Mouse (Mus musculus) kidney, postnatal 0 days (tissue): ENCODE measurements at regions not wholly inside any gene's neighbourhood (a gene's known extent, or its start where the extent isn't known, plus 50 kb on each side); places are given as distances from the start of the nearest gene placed in this dataset.

Experiments
- ATAC-seq: fragments of 200-750 bp; cut with Nextera tagmentation; replicated peaks from 2 replicates; pipeline ENCODE4 v1.8.0; 2017; ENCODE audit warnings: low read depth, moderate number of reproducible peaks, moderate TSS enrichment, moderate library complexity; ENCODE audit not compliant: low FRiP score
- DNase-seq: peaks from one replicate; pipeline ENCODE4 v3.0.0-alpha.2; 2016; ENCODE audit warnings: low spot score
- H3K27ac ChIP-seq: fragments of 300-500 bp; sonication (generic); 2 replicates; pipeline ENCODE4 v1.5.1; 2014; ENCODE audit warnings: mild to moderate bottlenecking
- H3K27me3 ChIP-seq: fragments of 300-500 bp; sonication (generic); 2 replicates; pipeline ENCODE4 v1.6.1; 2014; ENCODE audit warnings: low read length, mixed read lengths; ENCODE audit not compliant: insufficient read depth
- H3K36me3 ChIP-seq: fragments of 300-500 bp; sonication (generic); 2 replicates; pipeline ENCODE4 v1.6.1; 2014; ENCODE audit warnings: low read length, mixed read lengths; ENCODE audit not compliant: insufficient read depth
- H3K4me1 ChIP-seq: fragments of 300-500 bp; sonication (generic); replicated peaks from 2 replicates; pipeline ENCODE4 v1.6.1; 2014; ENCODE audit warnings: antibody characterized with exemption, low read length, mixed read lengths; ENCODE audit not compliant: insufficient read depth
- H3K4me2 ChIP-seq: fragments of 300-500 bp; sonication (generic); 2 replicates; pipeline ENCODE4 v1.6.1; 2014; ENCODE audit warnings: mild to moderate bottlenecking, low read length, moderate library complexity, mixed read lengths
- H3K4me3 ChIP-seq: fragments of 300-500 bp; sonication (generic); replicated peaks from 2 replicates; pipeline ENCODE4 v1.5.1; 2014; ENCODE audit warnings: low read depth, low read length
- H3K9ac ChIP-seq: fragments of 300-500 bp; sonication (generic); 2 replicates; pipeline ENCODE4 v1.6.1; 2014; ENCODE audit warnings: low read depth, low read length
- H3K9me3 ChIP-seq: fragments of 300-500 bp; sonication (generic); replicated peaks from 2 replicates; pipeline ENCODE4 v1.6.1; 2016; ENCODE audit warnings: low read length, inconsistent platforms, mixed read lengths
- CTCF ChIP-seq: IDR thresholded peaks from 2 replicates; pipeline ENCODE4 v1.5.1; 2016; ENCODE audit warnings: antibody characterized with exemption, low read depth, mild to moderate bottlenecking, moderate library complexity
- WGBS: fragments of 180-500 bp; shearing (Covaris S2); extraction: QIAGEN DNeasy Blood & Tissue Kit; methylation state at CpG from one replicate; pipeline ENCODE4 v1.1.7; 2014; 5-methylcytosine and 5-hydroxymethylcytosine counted together

DNA sequence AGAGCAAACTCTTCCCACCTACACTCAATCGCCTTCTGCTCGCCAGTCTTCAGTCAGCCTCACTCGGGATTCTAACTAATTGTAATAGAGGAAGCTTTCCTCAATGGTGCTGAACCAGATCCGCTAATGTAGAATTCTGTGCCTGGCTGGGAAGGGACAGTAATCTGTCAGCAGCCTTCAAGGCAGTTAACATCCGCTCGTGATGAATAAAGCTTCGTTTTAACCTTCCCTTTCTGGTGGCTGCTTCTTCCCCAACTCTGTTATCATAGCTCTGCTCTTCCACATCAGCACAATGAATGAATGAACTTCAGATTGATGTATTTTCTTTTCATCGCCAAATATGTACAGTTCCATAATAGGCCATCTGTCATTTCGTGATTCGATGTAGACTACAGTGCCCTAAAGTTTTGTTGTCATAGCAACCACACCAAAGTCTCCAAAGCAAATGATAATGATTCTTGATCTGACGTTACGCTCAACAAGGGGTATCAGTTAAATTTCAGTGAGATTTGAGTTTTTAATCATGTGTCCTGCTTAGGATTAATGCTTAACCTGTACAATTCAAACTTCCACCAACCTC lies 259.0 kb downstream of the Car8 start:
- H3K9me3 ChIP-seq = no peaks in the 10 kb centered on the region
- no peaks in the 10 kb centered on the region for H3K36me3 ChIP-seq
- H3K4me2 ChIP-seq = no peak overlapping the region
- no peak for DNase-seq
- no peak for ATAC-seq
- no peak for TF ChIP-seq CTCF
- H3K9ac ChIP-seq = no peak overlapping the region
- whole genome bisulfite sequencing = 85% methylated on average over 12 of the region's 12 CpGs
- no peak overlapping the region for H3K4me3 ChIP-seq
- H3K27ac ChIP-seq = no peak overlapping the region
- H3K4me1 ChIP-seq = no peaks in the 10 kb centered on the region
- no peaks in the 10 kb centered on the region for H3K27me3 ChIP-seq

DNA sequence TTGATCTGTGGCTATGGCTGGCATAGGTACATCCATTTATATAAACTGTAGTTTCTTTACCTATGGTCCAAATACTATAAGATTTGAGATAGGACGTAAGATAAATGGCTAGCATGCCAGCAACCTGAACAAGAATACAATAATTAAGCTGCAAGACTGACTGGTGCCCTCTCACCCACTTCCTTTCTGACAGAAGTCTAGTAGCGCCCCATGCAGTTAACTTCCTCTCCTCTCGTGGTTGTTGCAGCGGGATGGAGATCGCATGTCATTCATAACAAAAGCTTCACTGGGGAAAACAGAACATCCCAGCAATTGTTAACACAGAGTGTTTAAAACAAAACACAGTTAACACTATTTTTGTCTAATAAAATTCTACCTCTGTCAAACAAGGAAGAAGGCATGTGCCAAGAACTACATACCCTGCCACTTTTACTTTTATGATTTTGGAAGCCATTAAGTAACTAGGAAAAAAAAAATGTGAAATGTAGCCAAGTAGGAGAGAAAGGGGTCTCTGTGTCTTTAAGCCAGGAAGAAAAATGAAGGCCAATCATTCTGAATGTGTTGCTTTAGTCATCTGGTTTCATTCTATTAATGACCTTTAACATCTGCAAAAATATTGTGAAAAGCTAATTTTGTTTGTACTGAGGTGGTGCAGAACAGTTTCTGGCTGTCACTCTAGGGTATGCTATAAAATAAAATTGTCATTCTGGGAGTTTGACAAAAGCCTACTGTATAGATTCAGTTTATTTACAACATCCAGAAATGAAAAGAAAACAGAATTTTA lies 261.0 kb downstream of the Car8 start:
- peak; percentile 41 for DNase-seq
- no peak for TF ChIP-seq CTCF
- 36% methylated on average over 5 of the region's 5 CpGs for WGBS
- ATAC-seq = no peak
- Histone ChIP-seq H3K36me3 (no peaks in the 10 kb centered on the region), H3K9me3 (no peaks in the 10 kb centered on the region), H3K9ac (no peak overlapping the region), H3K4me2 (no peak overlapping the region), H3K4me3 (no peak overlapping the region), H3K27ac (no peak overlapping the region), H3K27me3 (no peaks in the 10 kb centered on the region), H3K4me1 (no peaks in the 10 kb centered on the region)

DNA sequence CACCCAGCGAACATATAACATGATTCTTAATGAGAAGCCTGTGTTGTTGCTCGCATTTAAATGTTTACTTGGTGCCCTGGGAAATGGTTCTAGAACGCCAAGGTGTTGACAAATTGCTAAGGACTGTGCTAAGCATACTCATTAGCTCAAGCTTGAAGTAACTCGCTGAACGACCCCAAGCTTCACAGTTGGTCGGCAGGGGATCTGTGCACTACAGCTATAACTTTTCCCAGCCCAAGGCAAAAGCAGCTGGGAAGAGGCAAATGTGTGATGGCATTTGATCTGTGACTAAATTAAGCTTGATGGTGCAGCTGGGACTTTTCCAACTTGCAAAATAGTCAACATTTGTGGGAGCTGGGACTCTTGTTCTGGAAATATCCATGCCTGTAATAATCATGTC lies 268.6 kb downstream of the Car8 start:
- WGBS = 30% methylated on average over 6 of the region's 6 CpGs
- Histone ChIP-seq H3K4me2 (no peak overlapping the region), H3K9me3 (no peaks in the 10 kb centered on the region), H3K4me1 (no peaks in the 10 kb centered on the region), H3K27ac (no peak overlapping the region), H3K36me3 (no peaks in the 10 kb centered on the region), H3K4me3 (no peak overlapping the region), H3K27me3 (no peaks in the 10 kb centered on the region), H3K9ac (no peak overlapping the region)
- no peak for TF ChIP-seq CTCF
- DNase-seq = no peak
- no peak for ATAC-seq

DNA sequence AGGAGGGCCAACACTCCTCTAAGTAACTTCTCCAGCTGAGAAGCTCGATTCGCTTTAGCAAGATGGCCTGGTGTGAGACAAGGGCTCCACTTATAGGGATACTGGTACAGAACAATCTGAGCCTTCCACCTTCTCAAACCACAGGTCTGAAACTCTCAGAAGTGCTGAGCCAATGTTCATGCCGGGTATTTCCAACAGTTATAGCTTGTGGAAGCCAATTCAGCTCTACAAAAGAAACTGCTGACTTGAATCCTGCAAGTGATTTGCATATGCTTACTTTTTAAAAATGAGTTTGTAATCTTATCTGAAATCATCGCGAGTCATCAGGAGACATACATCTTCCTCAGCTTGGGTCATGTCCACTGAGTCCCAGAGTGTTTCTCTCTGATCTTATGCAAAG lies 273.2 kb downstream of the Car8 start:
- no peak overlapping the region for H3K27ac ChIP-seq
- no peak overlapping the region for H3K4me3 ChIP-seq
- ATAC-seq (no peak), DNase-seq (no peak)
- H3K4me1 ChIP-seq = no peaks in the 10 kb centered on the region
- no peaks in the 10 kb centered on the region for H3K27me3 ChIP-seq
- no peaks in the 10 kb centered on the region for H3K36me3 ChIP-seq
- TF ChIP-seq CTCF = no peak
- H3K4me2 ChIP-seq = no peak overlapping the region
- no peaks in the 10 kb centered on the region for H3K9me3 ChIP-seq
- WGBS = 91% methylated on average over 5 of the region's 5 CpGs
- no peak overlapping the region for H3K9ac ChIP-seq

DNA sequence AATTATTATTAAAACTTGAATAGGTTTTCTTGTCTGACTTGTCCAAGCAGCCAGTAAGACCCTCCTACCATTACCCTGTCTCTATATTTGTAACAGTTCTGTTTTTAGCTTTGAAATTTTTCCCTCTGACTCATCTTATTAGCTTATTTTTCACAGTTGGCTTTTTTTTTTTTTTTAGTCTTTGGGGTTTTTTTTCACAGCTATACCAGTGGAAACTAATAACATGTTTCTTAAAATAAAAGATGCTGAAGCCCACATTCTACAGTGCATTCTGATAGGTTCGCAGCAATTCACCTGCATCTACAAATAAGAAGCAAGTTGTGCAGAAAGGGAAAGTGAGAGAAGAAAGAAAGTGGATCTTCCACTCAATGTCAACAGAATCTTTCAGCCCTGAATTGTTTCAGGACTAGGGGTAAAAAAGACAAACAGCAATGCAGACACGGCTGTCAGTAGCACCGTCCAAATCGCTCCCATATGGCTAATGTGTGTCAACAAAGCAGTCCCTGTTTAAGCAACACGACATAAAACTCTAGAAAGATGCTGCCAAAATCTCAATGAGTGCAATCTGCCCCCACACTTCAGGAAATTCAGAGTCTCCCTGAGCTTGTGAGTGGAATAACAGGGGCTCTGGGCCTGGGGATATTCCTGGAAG lies 277.2 kb downstream of the Car8 start:
- Histone ChIP-seq H3K4me1 (no peaks in the 10 kb centered on the region), H3K4me2 (no peak overlapping the region), H3K4me3 (no peak overlapping the region), H3K27me3 (no peaks in the 10 kb centered on the region), H3K27ac (no peak overlapping the region), H3K36me3 (no peaks in the 10 kb centered on the region), H3K9ac (no peak overlapping the region), H3K9me3 (no peaks in the 10 kb centered on the region)
- no peak for ATAC-seq
- no peak for TF ChIP-seq CTCF
- 56% methylated on average over 5 of the region's 5 CpGs for WGBS
- peak; percentile 9 for DNase-seq

DNA sequence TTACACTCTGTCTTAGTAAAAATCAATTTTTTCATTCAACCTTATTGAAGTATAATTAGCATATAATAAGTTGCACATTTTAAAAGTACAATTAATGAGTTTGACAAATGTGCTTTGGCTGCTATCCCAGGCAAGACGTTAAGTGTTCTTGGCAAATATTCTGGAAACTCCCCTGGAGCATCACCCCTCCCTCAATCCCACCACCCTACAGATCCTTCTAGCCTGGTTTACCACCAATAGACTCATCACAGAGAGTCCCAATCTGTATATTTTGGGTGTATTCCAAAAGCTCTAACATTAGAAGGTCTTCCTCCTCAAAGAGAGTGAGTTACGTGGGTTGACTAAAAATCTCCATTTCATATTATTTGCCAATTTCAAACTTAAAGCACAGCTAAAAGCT lies 278.5 kb downstream of the Car8 start:
- TF ChIP-seq CTCF = no peak
- DNase-seq (no peak), ATAC-seq (no peak)
- H3K4me1 ChIP-seq = no peaks in the 10 kb centered on the region
- H3K4me3 ChIP-seq = no peak overlapping the region
- no peaks in the 10 kb centered on the region for H3K36me3 ChIP-seq
- no peak overlapping the region for H3K9ac ChIP-seq
- H3K27ac ChIP-seq = no peak overlapping the region
- 60% methylated on average over 2 of the region's 2 CpGs for WGBS
- H3K9me3 ChIP-seq = no peaks in the 10 kb centered on the region
- H3K27me3 ChIP-seq = no peaks in the 10 kb centered on the region
- no peak overlapping the region for H3K4me2 ChIP-seq
